Mouse (Mus musculus) gastrocnemius, postnatal 36 days (tissue): ENCODE data around the gene Arhgef28. TPM values are rescaled to one million over a fixed set of nuclear protein-coding genes. Genes with fewer than 3 reads are reported as not detected.
A peak's percentile ranks its signal among the peaks of the same experiment; 100 is the strongest.

Source experiments
- DNase-seq, 2 experiments: peaks; one replicate each; pipeline ENCODE4 v3.0.0; 2022
- intact Hi-C: fragments of 180-260 bp; cut with DNase I; formaldehyde crosslinking; loops from one replicate; pipeline ENCODE4 v1.15.1; 2025
- long read RNA-seq, 2 experiments: library from polyadenylated mRNA; stranded (forward); transcript quantifications; one replicate each; pipeline ENCODE4 v2.0.0; 2021
- total RNA-seq, 2 experiments: library from RNA; stranded (reverse); gene quantifications; 2 replicates each; pipeline ENCODE4 v1.2.3; 2021

Gene Arhgef28
- total RNA-seq: 1 to 10 TPM; 2.8 to 3.7 TPM
- long read RNA-seq, experiment 1: 0 reads
- long read RNA-seq, experiment 2: 0 reads

GRCm38 (mm10) chr13:98205771-98206545 lies at the start of gene Arhgef28:
TSS of gene Arhgef28 (minus strand) at chr13:98206439.
- peak; percentile 63 to 68 for DNase-seq
- intact Hi-C loops: no loop called here

GRCm38 (mm10) chr13:98254921-98255320 lies 48.7 kb upstream of the Arhgef28 start:
- intact Hi-C loops: loop anchor here (5.0 kb wide), 1 partner anchor 1737 kb away; no protein-coding TSS in a partner anchor
- no peak for DNase-seq

GRCm38 (mm10) chr13:98249594-98249993 lies 43.4 kb upstream of the Arhgef28 start:
- intact Hi-C loops: no loop called here
- DNase-seq: no peak

- intact Hi-C loops: no loop called here
- DNase-seq: no peak
These were observed 39.1 kb upstream of the Arhgef28 start for GRCm38 (mm10) chr13:98245386-98245785.

GRCm38 (mm10) chr13:98244571-98245350 lies 38.5 kb upstream of the Arhgef28 start:
- DNase-seq: no peak
- intact Hi-C loops: no loop called here

GRCm38 (mm10) chr13:98241531-98242282 lies 35.5 kb upstream of the Arhgef28 start:
- intact Hi-C loops: loop anchor here (2.0 kb wide), 1 partner anchor 211 kb away; no protein-coding TSS in a partner anchor
- DNase-seq: no peak

- intact Hi-C loops: no loop called here
- DNase-seq: peak; percentile 43 to 51
These were observed 33.9 kb upstream of the Arhgef28 start for GRCm38 (mm10) chr13:98239978-98240641.

- intact Hi-C loops: no loop called here
- no peak for DNase-seq
These were observed 29.2 kb upstream of the Arhgef28 start for GRCm38 (mm10) chr13:98235451-98235850.

GRCm38 (mm10) chr13:98230511-98230910 lies 24.3 kb upstream of the Arhgef28 start:
- intact Hi-C loops: no loop called here
- DNase-seq: no peak

- no peak for DNase-seq
- intact Hi-C loops: no loop called here
These were observed 20.0 kb upstream of the Arhgef28 start for GRCm38 (mm10) chr13:98226225-98226624.

GRCm38 (mm10) chr13:98222848-98223247 lies 16.6 kb upstream of the Arhgef28 start:
- DNase-seq: peak in 1 of 2 experiments; percentile 27
- intact Hi-C loops: loop anchor here (1.0 kb wide), 1 partner anchor 192 kb away; no protein-coding TSS in a partner anchor

- intact Hi-C loops: no loop called here
- DNase-seq: no peak
These were observed 3.9 kb upstream of the Arhgef28 start for GRCm38 (mm10) chr13:98210137-98210536.

GRCm38 (mm10) chr13:98208842-98209241 lies 2.6 kb upstream of the Arhgef28 start:
- DNase-seq: no peak
- intact Hi-C loops: no loop called here

GRCm38 (mm10) chr13:98206546-98206870 lies 269 bp upstream of the Arhgef28 start:
- intact Hi-C loops: no loop called here
- DNase-seq: no peak

- intact Hi-C loops: no loop called here
- no peak for DNase-seq
These were observed 1.1 kb downstream of the Arhgef28 start for GRCm38 (mm10) chr13:98205111-98205510.

- intact Hi-C loops: no loop called here
- DNase-seq: no peak
These were observed 1.9 kb downstream of the Arhgef28 start for GRCm38 (mm10) chr13:98204371-98204770.

GRCm38 (mm10) chr13:98201436-98201835 lies 4.8 kb downstream of the Arhgef28 start:
- DNase-seq: no peak
- intact Hi-C loops: no loop called here

- intact Hi-C loops: no loop called here
- DNase-seq: no peak
These were observed 13.6 kb downstream of the Arhgef28 start for GRCm38 (mm10) chr13:98192596-98192995.

- intact Hi-C loops: no loop called here
- DNase-seq: no peak
These were observed 17.7 kb downstream of the Arhgef28 start for GRCm38 (mm10) chr13:98188500-98188899.

GRCm38 (mm10) chr13:98187904-98188303 lies 18.3 kb downstream of the Arhgef28 start:
- intact Hi-C loops: no loop called here
- DNase-seq: no peak
